Mouse (Mus musculus): ENCODE measurements around the gene 4921530L21Rik.

The 4921530L21Rik gene

GRCm38 (mm10) chr14:95880954-95881353, at the start of gene 4921530L21Rik:
Gene 4921530L21Rik (plus strand): TSS chr14:95881254.
- no peak for DNase-seq (ENCODE audit: low read depth)

GRCm38 (mm10) chr14:95833866-95834265, 47.2 kb upstream of the 4921530L21Rik start:
- DNase-seq (ENCODE audit: low read depth) = no peak

GRCm38 (mm10) chr14:95862981-95863380, 18.1 kb upstream of the 4921530L21Rik start:
- no peak for DNase-seq (ENCODE audit: low read depth)

- DNase-seq (ENCODE audit: low read depth) = no peak
These were observed 15.2 kb upstream of the 4921530L21Rik start for GRCm38 (mm10) chr14:95865676-95866416.

GRCm38 (mm10) chr14:95872020-95872419, 9.0 kb upstream of the 4921530L21Rik start:
- DNase-seq (ENCODE audit: low read depth) = no peak

GRCm38 (mm10) chr14:95876785-95877510, 4.1 kb upstream of the 4921530L21Rik start:
- no peak for DNase-seq (ENCODE audit: low read depth)

GRCm38 (mm10) chr14:95877548-95877947, 3.5 kb upstream of the 4921530L21Rik start:
- no peak for DNase-seq (ENCODE audit: low read depth)

GRCm38 (mm10) chr14:95899458-95899857, 18.4 kb downstream of the 4921530L21Rik start:
- no peak for DNase-seq (ENCODE audit: low read depth)

- no peak for DNase-seq (ENCODE audit: low read depth)
These were observed 23.6 kb downstream of the 4921530L21Rik start for GRCm38 (mm10) chr14:95904591-95905095.

- no peak for DNase-seq (ENCODE audit: low read depth)
These were observed 32.2 kb downstream of the 4921530L21Rik start for GRCm38 (mm10) chr14:95913293-95913692.

GRCm38 (mm10) chr14:95926742-95927141, 45.7 kb downstream of the 4921530L21Rik start:
- DNase-seq (ENCODE audit: low read depth) = peak; percentile 59

- peak; percentile 34 for DNase-seq (ENCODE audit: low read depth)
These were observed 47.0 kb downstream of the 4921530L21Rik start for GRCm38 (mm10) chr14:95927810-95928785.
